Mouse (Mus musculus) CH12.LX (cell line): ENCODE results near the gene Samd1.

Source experiments
- BHLHE40 ChIP-seq: IDR thresholded peaks from 2 replicates; pipeline ENCODE4 v1.6.1; 2011; ENCODE audit warnings: mild to moderate bottlenecking, low read depth, low read length, improper control_type of control experiment
- CTCF ChIP-seq, 2 experiments: IDR thresholded peaks in 1 of 2; conservative IDR thresholded peaks in 1 of 2; 2 replicates each; pipeline ENCODE4 v1.5.1; 2011 to 2012; ENCODE audit warnings: low read depth in 2 of 2, low read length in 2 of 2, improper control_type of control experiment in 1 of 2, inconsistent platforms in 1 of 2, mild to moderate bottlenecking in 1 of 2, moderate library complexity in 1 of 2
- EP300 ChIP-seq: IDR thresholded peaks from 2 replicates; pipeline ENCODE4 v1.6.1; 2011; ENCODE audit warnings: low read length, improper control_type of control experiment
- JUND ChIP-seq: conservative IDR thresholded peaks from 2 replicates; pipeline ENCODE4 v1.6.1; 2011; ENCODE audit warnings: low read depth, low read length, improper control_type of control experiment
- MAFK ChIP-seq: IDR thresholded peaks from 2 replicates; pipeline ENCODE4 v1.6.1; 2011; ENCODE audit warnings: low read length, improper control_type of control experiment; ENCODE audit not compliant: insufficient replicate concordance
- MAZ ChIP-seq: IDR thresholded peaks from 2 replicates; pipeline ENCODE4 v1.6.1; 2012; ENCODE audit warnings: low read depth, mild to moderate bottlenecking, inconsistent platforms, low read length, improper control_type of control experiment, moderate library complexity
- MEF2A ChIP-seq: IDR thresholded peaks from 2 replicates; pipeline ENCODE4 v1.6.1; 2014; ENCODE audit warnings: low read depth, mild to moderate bottlenecking, inconsistent platforms, low read length, improper control_type of control experiment, borderline replicate concordance
- MXI1 ChIP-seq: IDR thresholded peaks from 2 replicates; pipeline ENCODE4 v1.6.1; 2011; ENCODE audit warnings: mild to moderate bottlenecking, low read depth, low read length, improper control_type of control experiment
- POLR2A ChIP-seq: IDR thresholded peaks from 2 replicates; pipeline ENCODE4 v1.6.1; 2011; ENCODE audit warnings: low read depth, mild to moderate bottlenecking, improper control_type of control experiment, low read length
- TBP ChIP-seq: conservative IDR thresholded peaks from 2 replicates; pipeline ENCODE4 v1.6.1; 2011; ENCODE audit warnings: low read depth, low read length, improper control_type of control experiment
- TCF12 ChIP-seq: IDR thresholded peaks from 2 replicates; pipeline ENCODE4 v1.6.1; 2014; ENCODE audit warnings: low read depth, mild to moderate bottlenecking, inconsistent platforms, low read length, improper control_type of control experiment
- ZKSCAN1 ChIP-seq: IDR thresholded peaks from 2 replicates; pipeline ENCODE4 v1.6.1; 2012; ENCODE audit warnings: low read depth, inconsistent platforms, low read length, improper control_type of control experiment, borderline replicate concordance

DNA sequence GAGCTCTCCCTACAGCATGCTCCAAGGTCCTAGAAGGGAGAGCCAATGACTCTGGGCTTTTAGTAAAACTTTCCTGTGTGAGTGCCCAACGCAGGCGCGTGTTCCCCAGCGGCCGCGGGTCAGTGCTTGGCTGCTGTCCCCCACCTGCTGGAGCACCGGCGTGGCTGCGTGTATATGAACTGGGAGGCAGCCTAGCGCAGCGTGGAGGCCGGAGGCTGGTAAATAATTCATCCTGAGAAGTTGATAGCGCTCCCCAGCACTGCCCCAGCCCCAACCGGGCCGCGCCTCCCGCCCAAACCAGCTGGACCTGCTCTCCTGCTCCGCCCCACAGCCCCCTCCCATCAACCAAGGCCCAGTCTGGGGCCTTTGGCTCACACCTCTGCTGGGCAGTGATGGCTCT lies 23.6 kb downstream of the Samd1 start, which contains the start of gene Palm3:
- TF ChIP-seq CTCF (conservative IDR thresholded peaks at IDR 0.05 in 1 of 2, IDR thresholded peaks at IDR 0.05 in 1 of 2; ENCODE audit: low read depth in 2 of 2, low read length in 2 of 2) (no peak), ZKSCAN1 (no peak), MAFK (no peak), BHLHE40 (no peak), EP300 (no peak), JUND (no peak), TBP (no peak), TCF12 (no peak), POLR2A (no peak), MXI1 (no peak), MAZ (no peak), MEF2A (no peak)
